Mouse (Mus musculus) ES-E14 (cell line): ENCODE data around the gene Gpr87.

ENCODE experiments used
- CHD2 ChIP-seq: IDR thresholded peaks from 2 replicates; pipeline ENCODE4 v1.6.1; 2014; ENCODE audit warnings: mild to moderate bottlenecking, low read depth, low read length, inconsistent platforms
- HCFC1 ChIP-seq: IDR thresholded peaks from 2 replicates; pipeline ENCODE4 v1.6.1; 2012; ENCODE audit warnings: low read length, inconsistent platforms, borderline replicate concordance; ENCODE audit not compliant: insufficient read depth
- ZNF384 ChIP-seq: IDR thresholded peaks from 2 replicates; pipeline ENCODE4 v1.6.1; 2012; ENCODE audit warnings: low read depth, low read length, inconsistent platforms

DNA sequence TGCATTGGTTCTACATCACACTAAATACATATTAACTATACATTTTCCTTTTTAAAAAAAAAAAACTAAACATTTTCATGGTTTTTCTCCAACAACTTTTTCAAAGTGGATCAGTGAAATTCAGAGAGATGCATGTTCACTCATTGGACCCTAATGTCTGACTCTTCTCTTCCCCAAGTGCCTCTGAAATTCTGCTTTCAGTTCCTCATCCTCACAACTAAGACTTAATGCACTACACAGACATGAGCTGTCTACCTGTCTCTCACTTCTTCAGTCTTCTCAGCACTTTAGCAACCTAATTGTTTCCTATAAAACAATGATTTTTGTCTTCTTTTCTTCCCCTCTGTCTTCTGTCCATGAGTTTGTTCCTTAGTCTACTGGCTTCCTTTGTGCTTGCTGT lies 30.5 kb upstream of the Gpr87 start:
- no peak for TF ChIP-seq CHD2
- TF ChIP-seq HCFC1: no peak
- TF ChIP-seq ZNF384: no peak
